Mouse (Mus musculus): ENCODE measurements at regions not wholly inside any gene's neighbourhood (a gene's known extent, or its start where the extent isn't known, plus 50 kb on each side); places are given as distances from the start of the nearest gene placed in this dataset.

- peak; percentile 80 for TF ChIP-seq CTCF (IDR thresholded peaks at IDR 0.05; ENCODE audit: low read depth)
- Histone ChIP-seq H3K4me3 (ENCODE audit: low read depth, low read length) (no peak overlapping the region), H3K4me1 (ENCODE audit: insufficient read depth) (no peaks in the 10 kb centered on the region), H3K27ac (ENCODE audit: low read depth, low read length) (no peak overlapping the region), H3K9me3 (ENCODE audit: low read length) (no peaks in the 10 kb centered on the region), H3K9ac (no peak overlapping the region), H3K27me3 (ENCODE audit: insufficient read depth, low read length) (no peaks in the 10 kb centered on the region), H3K36me3 (ENCODE audit: insufficient read depth) (no peaks in the 10 kb centered on the region), H3K4me2 (ENCODE audit: low read depth) (no peak overlapping the region)
- ATAC-seq (peak; percentile 59), DNase-seq (peak; percentile 66)
- WGBS = 12% methylated on average over 2 of the region's 2 CpGs
Measured at GRCm38 (mm10) chr17:83001567-83001966, 213.5 kb upstream of the Pkdcc start.

GRCm38 (mm10) chr17:83010845-83011244, 204.2 kb upstream of the Pkdcc start:
- H3K4me1 ChIP-seq (ENCODE audit: insufficient read depth) = no peaks in the 10 kb centered on the region
- H3K27ac ChIP-seq (ENCODE audit: low read depth, low read length) = no peak overlapping the region
- no peaks in the 10 kb centered on the region for H3K36me3 ChIP-seq (ENCODE audit: insufficient read depth)
- no peak overlapping the region for H3K4me3 ChIP-seq (ENCODE audit: low read depth, low read length)
- DNase-seq = no peak
- no peaks in the 10 kb centered on the region for H3K27me3 ChIP-seq (ENCODE audit: insufficient read depth, low read length)
- H3K4me2 ChIP-seq (ENCODE audit: low read depth) = no peak overlapping the region
- no peaks in the 10 kb centered on the region for H3K9me3 ChIP-seq (ENCODE audit: low read length)
- no peak for TF ChIP-seq CTCF (IDR thresholded peaks at IDR 0.05; ENCODE audit: low read depth)
- 94% methylated on average over 1 of the region's 1 CpGs for WGBS
- no peak for ATAC-seq
- H3K9ac ChIP-seq = no peak overlapping the region

GRCm38 (mm10) chr17:83015656-83016055, 199.4 kb upstream of the Pkdcc start:
- no peak for TF ChIP-seq CTCF (IDR thresholded peaks at IDR 0.05; ENCODE audit: low read depth)
- no peak for ATAC-seq
- Histone ChIP-seq H3K9ac (no peak overlapping the region), H3K4me2 (ENCODE audit: low read depth) (no peak overlapping the region), H3K27ac (ENCODE audit: low read depth, low read length) (no peak overlapping the region), H3K4me3 (ENCODE audit: low read depth, low read length) (no peak overlapping the region), H3K36me3 (ENCODE audit: insufficient read depth) (no peaks in the 10 kb centered on the region), H3K9me3 (ENCODE audit: low read length) (no peaks in the 10 kb centered on the region), H3K27me3 (ENCODE audit: insufficient read depth, low read length) (no peaks in the 10 kb centered on the region), H3K4me1 (ENCODE audit: insufficient read depth) (no peaks in the 10 kb centered on the region)
- 63% methylated on average over 2 of the region's 2 CpGs for WGBS
- DNase-seq = no peak

GRCm38 (mm10) chr17:83016936-83017335, 198.2 kb upstream of the Pkdcc start:
- Histone ChIP-seq H3K9me3 (ENCODE audit: low read length) (no peaks in the 10 kb centered on the region), H3K27me3 (ENCODE audit: insufficient read depth, low read length) (no peaks in the 10 kb centered on the region), H3K4me2 (ENCODE audit: low read depth) (no peak overlapping the region), H3K4me1 (ENCODE audit: insufficient read depth) (no peaks in the 10 kb centered on the region), H3K36me3 (ENCODE audit: insufficient read depth) (no peaks in the 10 kb centered on the region), H3K4me3 (ENCODE audit: low read depth, low read length) (no peak overlapping the region), H3K27ac (ENCODE audit: low read depth, low read length) (no peak overlapping the region), H3K9ac (no peak overlapping the region)
- TF ChIP-seq CTCF (IDR thresholded peaks at IDR 0.05; ENCODE audit: low read depth) = no peak
- ATAC-seq (no peak), DNase-seq (no peak)
- WGBS = 96% methylated on average over 5 of the region's 5 CpGs

DNA sequence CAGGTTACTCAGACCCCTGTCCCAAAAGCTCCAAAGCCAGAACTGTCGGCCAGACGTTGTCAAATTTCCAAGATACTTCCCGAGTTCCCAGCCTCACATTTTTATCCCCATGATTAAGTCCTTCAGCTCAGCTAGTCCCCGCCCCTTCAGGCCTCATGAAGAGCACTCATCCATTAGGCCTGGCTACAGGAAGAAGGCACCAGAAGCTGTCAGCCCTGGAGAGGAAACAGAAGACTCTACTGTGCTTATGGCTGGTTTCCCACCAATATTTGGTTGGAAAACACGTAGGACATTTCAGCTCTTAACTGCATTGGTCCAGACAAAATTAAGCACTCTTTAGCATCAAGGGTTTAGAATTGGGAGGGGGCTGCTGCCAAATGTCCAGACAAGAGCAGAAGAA, 195.8 kb upstream of the Pkdcc start:
- Histone ChIP-seq H3K9ac (no peak overlapping the region), H3K4me1 (ENCODE audit: insufficient read depth) (no peaks in the 10 kb centered on the region), H3K4me2 (ENCODE audit: low read depth) (no peak overlapping the region), H3K4me3 (ENCODE audit: low read depth, low read length) (no peak overlapping the region), H3K27me3 (ENCODE audit: insufficient read depth, low read length) (no peaks in the 10 kb centered on the region), H3K27ac (ENCODE audit: low read depth, low read length) (no peak overlapping the region), H3K9me3 (ENCODE audit: low read length) (no peaks in the 10 kb centered on the region), H3K36me3 (ENCODE audit: insufficient read depth) (no peaks in the 10 kb centered on the region)
- no peak for TF ChIP-seq CTCF (IDR thresholded peaks at IDR 0.05; ENCODE audit: low read depth)
- DNase-seq (no peak), ATAC-seq (no peak)
- WGBS = 67% methylated on average over 5 of the region's 5 CpGs

GRCm38 (mm10) chr17:83020576-83020975, 194.5 kb upstream of the Pkdcc start:
- H3K4me2 ChIP-seq (ENCODE audit: low read depth) = no peak overlapping the region
- ATAC-seq = peak; percentile 29; the same call in 1 of the 2 replicates

DNA sequence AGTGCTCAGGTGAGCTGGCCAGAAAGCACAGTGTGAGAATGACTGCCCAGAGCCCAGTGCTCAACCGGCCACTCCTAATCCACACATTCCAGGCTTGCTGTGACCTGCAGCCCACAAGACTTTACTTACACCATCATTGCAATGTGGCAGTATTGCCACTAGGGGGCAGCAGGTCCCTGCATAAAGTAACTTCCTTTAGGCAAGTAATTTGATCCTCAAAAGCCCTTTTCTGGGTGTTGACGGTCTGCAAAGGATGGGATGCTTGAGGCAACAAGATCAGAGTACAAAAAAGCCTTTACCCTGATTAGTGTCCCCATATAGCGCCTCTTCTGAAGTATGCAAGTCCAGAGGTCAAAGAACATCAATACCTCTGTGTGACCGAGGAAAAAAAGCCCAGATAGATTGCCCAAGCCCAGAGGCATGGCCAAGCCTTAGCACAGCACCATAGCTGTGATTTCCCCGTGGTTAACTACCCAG, 189.7 kb upstream of the Pkdcc start:
- no peaks in the 10 kb centered on the region for H3K27me3 ChIP-seq (ENCODE audit: insufficient read depth, low read length)
- WGBS = 12% methylated on average over 5 of the region's 5 CpGs
- DNase-seq (peak; percentile 92), ATAC-seq (peak; percentile 58)
- H3K9me3 ChIP-seq (ENCODE audit: low read length) = no peaks in the 10 kb centered on the region
- H3K4me2 ChIP-seq (ENCODE audit: low read depth) = no peak overlapping the region
- TF ChIP-seq CTCF (IDR thresholded peaks at IDR 0.05; ENCODE audit: low read depth) = peak; percentile 98
- H3K9ac ChIP-seq = no peak overlapping the region
- no peaks in the 10 kb centered on the region for H3K36me3 ChIP-seq (ENCODE audit: insufficient read depth)
- H3K4me3 ChIP-seq (ENCODE audit: low read depth, low read length) = no peak overlapping the region
- H3K4me1 ChIP-seq (ENCODE audit: insufficient read depth) = no peaks in the 10 kb centered on the region
- no peak overlapping the region for H3K27ac ChIP-seq (ENCODE audit: low read depth, low read length)

More at GRCm38 (mm10) chr17:83020576-83020975, 194.5 kb upstream of the Pkdcc start:
- Histone ChIP-seq H3K9me3 (ENCODE audit: low read length) (no peaks in the 10 kb centered on the region), H3K36me3 (ENCODE audit: insufficient read depth) (no peaks in the 10 kb centered on the region), H3K4me3 (ENCODE audit: low read depth, low read length) (no peak overlapping the region), H3K27ac (ENCODE audit: low read depth, low read length) (no peak overlapping the region), H3K4me1 (ENCODE audit: insufficient read depth) (no peaks in the 10 kb centered on the region), H3K27me3 (ENCODE audit: insufficient read depth, low read length) (no peaks in the 10 kb centered on the region), H3K9ac (no peak overlapping the region)
- no peak for DNase-seq
- WGBS = 62% methylated on average over 10 of the region's 10 CpGs
- no peak for TF ChIP-seq CTCF (IDR thresholded peaks at IDR 0.05; ENCODE audit: low read depth)

Data from forebrain, postnatal 0 days (tissue).